Mouse (Mus musculus) kidney, adult 2 months (tissue): Measurements from ENCODE around the gene Tmem132c. TPM values are rescaled to one million over a fixed set of nuclear protein-coding genes. Genes with fewer than 3 reads are reported as not detected.
A peak's percentile ranks its signal among the peaks of the same experiment; 100 is the strongest.

Source experiments
- DNase-seq: peaks from one replicate; pipeline ENCODE4 v3.0.0; 2021
- H3K27ac ChIP-seq: fragments of 200-500 bp; 2 replicates; pipeline ENCODE4 v1.5.1; 2012; ENCODE audit warnings: low read depth, low read length, control low read depth, inconsistent platforms; ENCODE audit not compliant: insufficient read depth
- H3K27me3 ChIP-seq: fragments of 200-500 bp; replicated peaks from 2 replicates; pipeline ENCODE4 v1.6.1; 2012; ENCODE audit warnings: mild to moderate bottlenecking, moderate library complexity, low read length, inconsistent platforms; ENCODE audit not compliant: control insufficient read depth, insufficient read depth
- H3K36me3 ChIP-seq: fragments of 200-500 bp; 2 replicates; pipeline ENCODE4 v1.6.1; 2012; ENCODE audit warnings: mild to moderate bottlenecking, moderate library complexity, low read length, inconsistent platforms; ENCODE audit not compliant: control insufficient read depth, insufficient read depth
- H3K4me1 ChIP-seq: fragments of 200-500 bp; 2 replicates; pipeline ENCODE4 v1.6.1; 2011; ENCODE audit warnings: low read length; ENCODE audit not compliant: control insufficient read depth, insufficient read depth
- H3K4me3 ChIP-seq: fragments of 200-500 bp; 2 replicates; pipeline ENCODE4 v1.5.1; 2011; ENCODE audit warnings: mild to moderate bottlenecking, low read depth, low read length, control low read depth; ENCODE audit not compliant: insufficient read depth
- CTCF ChIP-seq: fragments of 200-500 bp; conservative IDR thresholded peaks from 2 replicates; pipeline ENCODE4 v1.5.1; 2011; ENCODE audit warnings: low read depth, mild to moderate bottlenecking, control low read depth, low read length, moderate library complexity, mixed read lengths; ENCODE audit not compliant: insufficient read depth, insufficient read length
- POLR2A ChIP-seq: fragments of 200-500 bp; IDR thresholded peaks from one replicate; pipeline ENCODE4 v1.6.1; 2011; ENCODE audit warnings: low read depth, low read length, control low read depth
- WGBS: fragments of 180-500 bp; shearing (Covaris S2); methylation state at CpG from one replicate; pipeline ENCODE4 v1.1.7; 2018; 5-methylcytosine and 5-hydroxymethylcytosine counted together
- polyA plus RNA-seq: library from polyadenylated mRNA; depleted of rRNA; stranded (reverse); fragments of >200 nt; gene quantifications from 2 replicates; pipeline ENCODE4 v1.2.3, GENCODE M21; 2012; rRNA removed

Tmem132c gene
- polyA plus RNA-seq: 0.17 and 0.37 TPM in 2 replicates

GRCm38 (mm10) chr5:127241136-127241924, at the start of gene Tmem132c:
TSS of gene Tmem132c (plus strand) at chr5:127241808.
- WGBS: 2% methylated on average over 56 of the region's 58 CpGs

GRCm38 (mm10) chr5:127191881-127192280, 49.7 kb upstream of the Tmem132c start:
- Histone ChIP-seq H3K27me3 (no peaks in the 10 kb centered on the region), H3K4me1 (no peaks in the 10 kb centered on the region), H3K27ac (no peak overlapping the region), H3K36me3 (no peaks in the 10 kb centered on the region), H3K4me3 (no peak overlapping the region)
- 26% methylated on average over 5 of the region's 5 CpGs for WGBS
- peak; percentile 3 for DNase-seq
- no peak for TF ChIP-seq POLR2A
- no peak for TF ChIP-seq CTCF

More at GRCm38 (mm10) chr5:127241136-127241924, at the start of gene Tmem132c:
- no peak for TF ChIP-seq CTCF
- no peak for TF ChIP-seq POLR2A
- H3K36me3 ChIP-seq: no peaks in the 10 kb centered on the region
- H3K27me3 ChIP-seq: peaks cover 5% of the 10 kb centered on the region; the same call in 1 of the 2 replicates
- H3K27ac ChIP-seq: no peak within 1 kb of the TSS
- H3K4me3 ChIP-seq: no peak within 1 kb of the TSS; the same call in 1 of the 2 replicates
- H3K4me1 ChIP-seq: no peaks in the 10 kb centered on the region
- DNase-seq: peak; percentile 31

GRCm38 (mm10) chr5:127198850-127199249, 42.8 kb upstream of the Tmem132c start:
- H3K4me3 ChIP-seq: no peak overlapping the region
- DNase-seq: no peak
- 62% methylated on average over 4 of the region's 4 CpGs for whole genome bisulfite sequencing
- TF ChIP-seq POLR2A: no peak
- peak; percentile 24; the same call in 1 of the 2 replicates for TF ChIP-seq CTCF
- no peaks in the 10 kb centered on the region for H3K4me1 ChIP-seq
- no peak overlapping the region for H3K27ac ChIP-seq
- H3K27me3 ChIP-seq: no peaks in the 10 kb centered on the region
- no peaks in the 10 kb centered on the region for H3K36me3 ChIP-seq

GRCm38 (mm10) chr5:127204881-127205280, 36.7 kb upstream of the Tmem132c start:
- 88% methylated on average over 8 of the region's 8 CpGs for WGBS
- DNase-seq: no peak

GRCm38 (mm10) chr5:127216389-127216788, 25.2 kb upstream of the Tmem132c start:
- no peak overlapping the region for H3K27ac ChIP-seq
- H3K36me3 ChIP-seq: no peaks in the 10 kb centered on the region
- no peak overlapping the region for H3K4me3 ChIP-seq
- DNase-seq: no peak
- WGBS: 79% methylated on average over 3 of the region's 3 CpGs
- no peaks in the 10 kb centered on the region for H3K4me1 ChIP-seq
- H3K27me3 ChIP-seq: no peaks in the 10 kb centered on the region
- no peak for TF ChIP-seq CTCF

More at GRCm38 (mm10) chr5:127204881-127205280, 36.7 kb upstream of the Tmem132c start:
- no peaks in the 10 kb centered on the region for H3K36me3 ChIP-seq
- no peaks in the 10 kb centered on the region for H3K27me3 ChIP-seq
- H3K4me3 ChIP-seq: no peak overlapping the region
- no peak overlapping the region for H3K27ac ChIP-seq
- TF ChIP-seq POLR2A (no peak), CTCF (no peak)
- H3K4me1 ChIP-seq: no peaks in the 10 kb centered on the region

GRCm38 (mm10) chr5:127217725-127218124, 23.9 kb upstream of the Tmem132c start:
- H3K36me3 ChIP-seq: no peaks in the 10 kb centered on the region
- no peaks in the 10 kb centered on the region for H3K27me3 ChIP-seq
- no peak overlapping the region for H3K4me3 ChIP-seq
- TF ChIP-seq POLR2A (no peak), CTCF (no peak)
- DNase-seq: no peak
- 66% methylated on average over 6 of the region's 6 CpGs for WGBS
- H3K4me1 ChIP-seq: no peaks in the 10 kb centered on the region
- no peak overlapping the region for H3K27ac ChIP-seq

- H3K4me3 ChIP-seq: no peak overlapping the region
- H3K27ac ChIP-seq: no peak overlapping the region
Observed at GRCm38 (mm10) chr5:127227929-127228595, 13.5 kb upstream of the Tmem132c start.

More at GRCm38 (mm10) chr5:127227929-127228595, 13.5 kb upstream of the Tmem132c start:
- no peak for DNase-seq
- no peaks in the 10 kb centered on the region for H3K36me3 ChIP-seq
- no peaks in the 10 kb centered on the region for H3K27me3 ChIP-seq
- TF ChIP-seq POLR2A (no peak), CTCF (no peak)
- 5% methylated on average over 14 of the region's 14 CpGs for WGBS
- H3K4me1 ChIP-seq: no peaks in the 10 kb centered on the region
